Mouse (Mus musculus) urinary bladder, adult 2 months (tissue): ENCODE measurements around the gene Ifit3. TPM values are rescaled to one million over a fixed set of nuclear protein-coding genes. Genes with fewer than 3 reads are reported as not detected.
"Not testable (repeated sequence)": the region's sequence is repeated elsewhere in the genome, so short reads cannot be mapped to it uniquely, and the experiment has no call there.

Source experiments
- DNase-seq: peaks from one replicate; pipeline ENCODE4 v3.0.0; 2022; ENCODE audit warnings: low spot score
- polyA plus RNA-seq: library from polyadenylated mRNA; depleted of rRNA; stranded (reverse); fragments of >200 nt; gene quantifications from 2 replicates; pipeline ENCODE4 v1.2.3, GENCODE M21; 2012

Gene Ifit3
- polyA plus RNA-seq, 1 experiment = 29.5 TPM

DNA sequence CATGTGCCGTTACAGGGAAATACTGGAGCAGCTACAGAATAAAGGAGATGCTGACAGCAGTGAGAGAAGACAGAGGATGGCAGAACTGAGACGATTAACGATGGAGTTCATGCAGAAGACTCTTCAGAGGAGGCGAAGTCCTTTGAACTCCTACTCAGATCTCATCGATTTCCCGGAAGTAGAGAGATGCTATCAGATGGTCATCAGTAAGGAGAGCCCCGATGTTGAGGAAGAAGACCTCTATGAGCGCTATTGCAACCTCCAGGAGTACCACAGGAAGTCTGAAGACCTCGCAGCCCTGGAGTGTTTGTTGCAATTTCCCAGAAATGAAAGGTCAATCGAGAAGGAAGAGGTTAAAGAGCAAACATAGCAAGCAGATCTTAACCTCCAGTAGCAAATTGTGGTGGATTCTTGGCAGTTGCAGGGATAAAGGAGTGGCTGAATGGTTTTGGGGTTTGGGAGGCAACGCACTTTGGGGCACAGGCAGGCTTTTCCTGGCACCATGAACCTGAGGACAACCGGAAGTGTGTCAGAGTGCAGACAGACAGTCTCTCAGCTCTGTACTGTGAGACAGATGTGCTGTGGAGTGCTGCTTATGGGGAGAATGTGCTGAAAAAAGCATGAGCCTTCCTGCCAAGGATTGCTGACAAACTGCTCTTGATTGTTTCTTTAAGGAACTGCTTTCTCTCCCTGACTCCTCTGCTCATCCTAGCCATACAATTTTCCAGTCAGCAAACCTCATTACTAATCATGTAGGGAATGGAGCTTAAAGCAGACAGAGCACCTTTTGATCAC, 4.8 kb downstream of the Ifit3 start:
- not testable (repeated sequence) for DNase-seq

DNA sequence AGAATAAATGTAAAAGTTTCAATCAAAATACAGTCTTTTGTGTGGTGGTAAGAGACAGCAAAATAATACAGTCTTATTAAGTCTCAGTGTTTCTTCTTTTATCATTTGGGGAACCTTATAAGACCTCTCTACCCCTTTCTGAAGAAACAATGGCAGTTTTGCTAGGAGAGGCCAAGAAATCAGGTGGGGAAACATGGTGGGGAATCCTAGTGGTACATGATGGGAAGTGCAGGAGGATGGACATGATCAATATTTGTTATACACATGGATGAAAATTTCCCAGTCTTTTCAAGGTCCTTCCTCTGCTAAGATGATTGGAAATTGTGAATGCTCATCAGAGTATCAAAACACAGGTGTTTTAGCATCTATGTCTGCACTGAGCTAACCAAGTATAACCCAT, 5.6 kb downstream of the Ifit3 start:
- no peak for DNase-seq

DNA sequence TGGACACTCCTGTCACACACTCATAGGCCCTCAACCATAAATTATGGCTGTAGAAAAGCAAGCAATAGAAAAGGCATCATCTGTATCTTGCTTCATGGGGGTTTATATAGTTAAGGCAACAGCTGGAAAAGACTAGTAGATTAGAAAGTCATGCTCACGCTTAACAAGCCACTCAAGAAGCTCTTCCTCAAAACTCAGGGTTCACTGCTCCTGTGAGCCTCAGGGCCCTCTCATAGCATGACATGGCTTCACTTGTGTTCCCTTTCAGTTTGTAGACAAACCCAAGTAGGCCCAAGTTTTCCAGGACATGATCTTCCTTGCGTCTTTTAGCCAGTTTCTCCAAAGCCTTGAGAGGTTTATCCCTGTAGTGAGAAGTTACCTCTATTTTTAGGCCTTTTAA, 10.1 kb downstream of the Ifit3 start:
- no peak for DNase-seq

DNA sequence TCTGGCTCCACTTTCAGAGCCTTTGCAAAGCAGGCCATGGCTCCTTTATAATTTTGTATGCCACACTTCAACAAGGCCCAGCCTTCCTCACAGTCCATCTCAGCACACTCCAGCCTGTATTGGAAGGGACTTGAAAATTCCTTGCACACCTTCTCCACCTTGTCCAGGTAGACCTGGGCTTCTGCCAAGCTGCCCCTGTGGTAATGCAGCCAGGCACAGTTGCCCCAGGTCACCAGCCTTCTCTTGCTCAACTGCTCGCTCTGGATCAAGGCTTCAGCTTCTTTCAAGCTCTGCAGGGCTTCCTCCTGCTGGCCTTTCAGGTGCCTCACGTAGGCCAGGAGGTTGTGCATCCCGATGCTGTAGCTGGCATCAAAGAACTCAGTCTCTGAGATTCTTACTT, 11.2 kb downstream of the Ifit3 start:
- DNase-seq = not testable (repeated sequence)

GRCm38 (mm10) chr19:34596811-34597210, 13.5 kb downstream of the Ifit3 start:
- DNase-seq = no peak

DNA sequence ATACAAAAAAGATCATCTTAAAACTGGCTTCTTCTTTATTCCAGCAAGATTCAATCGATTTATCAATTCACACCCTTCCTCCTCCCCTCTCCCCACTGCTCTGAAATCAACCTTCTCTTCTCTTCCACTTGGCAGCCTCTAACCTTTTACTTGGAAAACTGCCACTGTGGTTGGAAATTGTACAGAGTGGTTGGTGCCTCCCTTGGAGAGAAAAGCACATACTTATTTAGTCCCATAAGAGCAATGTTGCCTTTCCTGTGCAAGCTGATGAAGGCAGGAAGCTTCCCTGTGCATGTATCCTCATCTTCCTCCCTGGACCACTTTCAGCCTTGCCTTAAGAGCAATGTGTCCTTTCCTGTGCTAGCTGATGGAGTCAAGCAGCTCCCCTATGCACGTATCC, 15.0 kb downstream of the Ifit3 start:
- no peak for DNase-seq

GRCm38 (mm10) chr19:34599250-34599649, 15.9 kb downstream of the Ifit3 start:
- not testable (repeated sequence) for DNase-seq

- DNase-seq = not testable (repeated sequence)
Measured at GRCm38 (mm10) chr19:34601888-34602287, 18.6 kb downstream of the Ifit3 start, which contains the start of gene Ifit1bl1. Gene Ifit1bl1, minus strand, starts transcription at chr19:34601956.

GRCm38 (mm10) chr19:34605472-34605871, 22.1 kb downstream of the Ifit3 start:
- DNase-seq = no peak

DNA sequence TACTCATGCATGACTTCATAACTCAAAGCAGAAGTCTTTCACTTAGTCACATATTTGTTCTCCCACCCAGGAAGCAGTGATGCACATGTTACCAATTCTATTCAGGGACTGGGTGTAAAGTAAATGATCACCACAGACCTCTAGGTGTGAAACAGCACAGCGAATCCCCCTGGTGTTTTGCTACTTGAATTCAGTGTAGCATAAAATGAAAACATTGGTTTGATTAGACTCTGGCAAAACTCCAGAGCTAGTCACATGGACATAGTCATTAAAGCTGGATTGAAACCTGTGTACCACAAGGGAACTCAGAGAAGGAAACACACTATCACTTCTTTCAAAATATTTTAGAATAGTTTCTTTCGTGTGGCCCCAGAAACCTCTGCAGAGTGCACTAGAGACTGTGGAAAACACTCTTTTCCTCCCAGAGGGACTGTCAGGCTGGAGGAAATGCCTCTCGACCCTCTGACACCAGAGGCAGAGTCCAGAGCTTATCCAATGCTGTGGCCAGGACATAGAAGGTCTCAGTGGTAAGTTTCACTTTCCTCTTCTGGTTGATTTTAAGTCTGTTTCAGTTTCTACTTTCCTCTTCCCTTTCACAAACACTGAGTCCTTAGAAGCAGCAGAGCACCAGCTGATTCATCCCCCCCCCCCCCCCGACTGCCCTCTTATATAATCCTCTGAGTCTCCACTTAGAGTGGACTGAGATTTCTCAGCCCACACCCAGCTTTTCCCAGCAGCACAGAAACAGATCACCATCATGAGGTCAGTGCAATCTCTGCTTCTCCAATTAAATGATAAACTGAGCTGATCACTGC, 24.1 kb downstream of the Ifit3 start, which contains the start of gene Ifit3b:
TSS of gene Ifit3b (plus strand) at position 734 of the 815 bp plus-strand sequence.
- DNase-seq = not testable (repeated sequence)

- DNase-seq = not testable (repeated sequence)
Measured at GRCm38 (mm10) chr19:34610118-34610517, 26.8 kb downstream of the Ifit3 start.

- DNase-seq = not testable (repeated sequence)
Measured at GRCm38 (mm10) chr19:34612243-34613001, 29.1 kb downstream of the Ifit3 start.

DNA sequence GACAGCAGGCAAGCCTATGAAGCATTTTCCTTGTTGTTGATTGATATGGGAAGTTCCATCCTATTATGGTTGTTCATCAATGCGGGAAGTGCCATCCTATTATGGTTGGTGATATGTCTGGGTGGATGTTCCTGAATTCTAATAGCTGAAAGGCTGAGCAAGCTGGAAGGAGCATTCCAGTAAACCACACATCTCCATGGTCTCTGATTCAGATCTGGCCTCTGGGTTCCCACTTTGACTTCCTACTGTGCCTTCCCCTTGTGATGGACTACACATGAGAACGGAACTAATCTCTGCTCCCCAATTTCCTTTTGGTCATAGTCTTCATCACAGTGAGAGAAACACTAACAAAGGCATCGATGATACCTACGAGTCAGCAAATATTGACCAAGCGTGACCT, 37.5 kb downstream of the Ifit3 start:
- DNase-seq = no peak

DNA sequence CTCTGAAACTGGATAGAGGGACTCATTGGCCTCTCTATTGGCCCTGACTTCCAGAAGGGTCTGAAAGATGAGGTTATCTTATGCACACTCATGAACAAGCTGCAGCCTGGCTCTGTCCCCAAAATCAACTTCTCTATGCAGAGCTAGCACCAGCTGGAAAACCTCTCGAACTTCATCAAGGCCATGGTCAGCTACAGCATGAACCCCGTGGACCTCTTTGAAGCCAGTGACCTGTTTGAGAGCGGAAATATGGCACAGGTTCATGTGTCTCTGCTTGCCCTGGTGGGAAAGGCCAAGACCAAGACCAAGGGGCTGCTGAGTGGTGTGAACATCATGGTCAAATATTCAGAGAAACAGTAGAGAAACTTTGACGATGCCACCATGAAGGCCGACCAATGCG, 40.5 kb downstream of the Ifit3 start:
- DNase-seq = no peak

DNA sequence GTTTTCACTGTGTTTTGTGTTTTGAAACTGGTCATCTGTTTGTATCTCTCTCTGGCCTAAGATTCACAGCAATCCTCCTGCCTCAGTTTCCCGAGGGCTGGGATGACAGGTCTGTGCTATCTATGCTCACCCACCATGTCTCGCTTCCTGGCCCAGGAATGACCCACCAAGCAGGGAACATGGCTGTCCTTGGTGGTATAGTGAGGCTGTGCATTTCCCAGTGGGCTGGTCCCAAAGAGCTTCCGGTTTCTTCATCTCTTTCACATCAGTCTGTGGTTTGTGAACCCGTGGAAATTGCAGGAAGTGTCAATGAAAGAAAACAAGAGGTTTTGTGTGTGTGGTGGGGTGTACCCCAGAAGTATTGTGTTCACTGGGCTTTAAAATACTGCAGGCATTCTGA, 41.3 kb downstream of the Ifit3 start:
- DNase-seq = no peak

DNA sequence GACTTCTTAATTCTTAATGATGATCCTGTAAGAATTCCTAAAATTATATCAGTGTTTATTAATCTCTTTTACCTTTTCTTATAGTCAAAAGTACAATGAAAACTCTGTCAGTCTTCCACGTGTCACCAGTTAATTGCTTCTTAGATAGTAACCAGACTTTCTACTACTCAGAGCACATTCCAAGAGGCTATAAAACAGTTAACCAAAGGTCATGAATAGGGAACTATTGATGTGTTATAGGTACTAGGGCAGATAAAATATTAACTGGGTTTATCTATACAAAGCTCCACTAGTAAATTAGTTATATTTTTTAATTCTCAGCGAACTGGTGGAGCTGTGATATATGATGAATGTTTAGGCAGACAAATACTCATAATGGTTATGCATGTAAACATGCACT, 44.2 kb downstream of the Ifit3 start:
- DNase-seq = no peak

- no peak for DNase-seq
Measured at GRCm38 (mm10) chr19:34631487-34631886, 48.2 kb downstream of the Ifit3 start.

- DNase-seq = no peak
Measured at GRCm38 (mm10) chr19:34633484-34633883, 50.2 kb downstream of the Ifit3 start.

- no peak for DNase-seq
Measured at GRCm38 (mm10) chr19:34636933-34637557, 53.7 kb downstream of the Ifit3 start.
